Mouse (Mus musculus): ENCODE measurements around the gene Coq8a.

GRCm38 (mm10) chr1:180118233-180118632, 81.2 kb downstream of the Coq8a start:
- TF ChIP-seq POLR2A (IDR thresholded peaks at IDR 0.05; ENCODE audit: borderline replicate concordance, low read depth, low read length) (no peak), CTCF (IDR thresholded peaks at IDR 0.05; ENCODE audit: low read depth, low read length) (no peak)
